Mouse (Mus musculus): ENCODE measurements around the gene Prss27.

Prss27 gene

DNA sequence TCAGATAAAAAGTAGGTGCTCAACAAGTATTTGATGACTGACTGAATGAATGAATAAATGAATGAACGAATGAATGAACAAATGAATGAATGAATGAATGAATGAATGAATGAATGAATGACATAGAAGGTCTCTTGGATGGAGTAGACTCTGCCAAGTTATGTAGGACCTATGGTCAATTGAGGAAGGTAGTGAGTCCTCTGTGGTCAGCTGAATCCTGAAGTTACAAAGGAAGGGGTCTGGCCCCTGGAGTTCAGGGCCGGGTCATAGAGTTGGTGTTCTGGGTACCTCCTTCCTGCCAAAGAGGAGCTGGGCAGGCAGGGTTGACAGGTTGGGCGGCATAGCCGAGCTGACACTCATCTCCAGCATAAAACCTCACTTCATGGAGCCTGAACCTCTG lies at the start of gene Prss27:
Gene Prss27, plus strand, starts transcription at position 301 of the 400 bp plus-strand sequence.
- in situ Hi-C loops (cut with MboI; ENCODE audit: low pct_unique_long_range_greater_than_20kb in 1 of 2, low sequenced_read_pairs in 2 of 2, unreplicated experiment in 1 of 2) = no loop called here

- in situ Hi-C loops (cut with MboI; ENCODE audit: low pct_unique_long_range_greater_than_20kb in 1 of 2, low sequenced_read_pairs in 2 of 2, unreplicated experiment in 1 of 2) = no loop called here
Measured at GRCm38 (mm10) chr17:23989802-23990201, 48.1 kb upstream of the Prss27 start.

DNA sequence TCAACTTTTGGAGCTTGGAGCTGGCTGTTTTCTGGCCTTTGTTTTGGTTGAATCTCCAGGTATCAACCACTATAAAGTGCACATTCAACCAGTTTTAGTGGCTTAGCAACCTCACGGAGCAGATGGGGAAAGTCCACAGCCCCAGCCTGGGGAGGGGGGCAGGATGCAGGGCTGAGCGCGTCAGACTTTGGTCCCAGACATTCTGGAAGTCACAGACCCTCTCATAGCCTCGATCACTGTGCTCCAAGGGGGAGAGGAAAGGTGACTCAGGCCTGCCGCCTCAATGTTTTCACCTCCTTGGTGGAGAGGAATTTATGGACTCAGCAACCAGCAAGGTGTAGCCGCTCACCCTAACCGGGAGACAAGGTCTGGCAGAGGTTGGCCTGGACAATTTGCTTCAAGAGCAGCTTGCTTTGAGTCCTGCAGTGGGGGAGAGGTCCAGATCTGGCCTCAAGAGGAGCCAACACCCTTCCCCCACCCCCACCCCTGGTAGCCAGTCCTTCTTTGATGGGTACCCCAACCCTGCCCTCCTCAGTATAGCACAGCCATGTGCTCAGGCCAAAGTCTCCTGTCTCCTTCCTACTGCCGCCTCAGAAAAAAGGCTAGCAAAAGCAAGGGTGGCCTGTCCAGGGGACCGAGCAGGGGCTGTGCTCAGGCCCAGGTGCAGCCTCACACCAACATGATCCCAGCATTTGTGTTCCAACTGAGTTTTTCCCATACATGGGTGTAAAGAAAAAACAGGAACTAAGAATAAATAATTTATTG lies 45.0 kb upstream of the Prss27 start:
- in situ Hi-C loops (cut with MboI; ENCODE audit: low pct_unique_long_range_greater_than_20kb in 1 of 2, low sequenced_read_pairs in 2 of 2, unreplicated experiment in 1 of 2) = no loop called here

DNA sequence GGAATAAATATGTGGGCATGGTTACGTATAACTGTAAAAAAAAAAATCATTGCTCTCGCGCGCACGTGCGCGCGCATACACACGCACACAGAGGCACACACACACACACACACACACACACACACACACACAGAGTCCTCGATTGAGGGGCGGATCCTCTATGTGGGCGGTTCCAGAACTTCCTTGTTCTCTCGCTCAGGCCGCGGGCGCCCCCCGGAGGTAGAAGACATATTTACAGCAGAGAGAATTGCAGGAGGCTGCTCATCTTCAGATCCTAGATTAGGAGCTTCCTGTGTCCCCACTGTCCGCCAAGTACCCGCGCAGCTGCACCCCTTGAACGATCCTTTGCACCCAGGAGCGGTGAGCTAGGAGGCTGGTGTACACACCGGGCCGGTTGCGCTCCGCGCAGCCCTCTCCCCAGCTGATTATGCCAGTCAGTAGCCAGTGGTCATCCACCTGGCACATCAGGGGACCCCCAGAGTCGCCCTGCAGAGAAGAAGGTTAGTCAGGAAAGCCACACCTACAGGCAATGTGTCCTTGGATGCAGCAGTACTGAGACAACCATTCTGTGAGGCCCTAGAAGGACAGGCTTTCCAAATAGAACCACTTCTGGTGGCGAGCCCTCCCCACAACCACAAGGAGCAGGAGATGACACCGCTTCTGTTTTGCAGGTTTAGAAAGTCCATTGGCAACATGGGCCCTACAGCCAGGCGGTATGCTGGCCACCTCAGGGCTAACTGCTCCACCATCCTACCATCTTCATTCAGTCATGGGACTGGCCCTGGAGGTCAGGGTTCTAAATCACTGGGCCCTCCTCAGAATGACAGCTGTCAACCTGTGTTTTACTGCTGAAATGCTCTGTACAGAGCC lies 44.1 kb upstream of the Prss27 start:
- in situ Hi-C loops (cut with MboI; ENCODE audit: low pct_unique_long_range_greater_than_20kb in 1 of 2, low sequenced_read_pairs in 2 of 2, unreplicated experiment in 1 of 2) = no loop called here

DNA sequence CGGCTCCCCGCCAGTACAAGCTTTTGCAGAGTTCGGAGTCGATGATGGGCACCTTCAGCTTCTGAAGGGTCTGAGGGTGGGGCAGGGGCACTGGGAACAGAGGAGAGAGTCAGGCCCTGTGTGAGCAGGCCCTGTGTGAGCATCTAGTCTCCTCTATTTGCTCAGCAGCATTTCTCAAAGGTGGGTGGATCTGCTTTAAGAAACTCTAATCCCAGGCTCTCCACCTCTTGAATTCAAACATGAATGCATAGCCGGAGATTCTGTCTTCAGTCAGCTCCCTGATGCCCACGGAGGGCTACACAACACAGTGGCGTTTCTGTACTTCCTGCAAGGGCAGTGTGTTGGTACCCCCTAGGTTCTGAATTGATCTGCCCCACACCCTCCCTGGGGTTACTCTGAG lies 43.3 kb upstream of the Prss27 start:
- in situ Hi-C loops (cut with MboI; ENCODE audit: low pct_unique_long_range_greater_than_20kb in 1 of 2, low sequenced_read_pairs in 2 of 2, unreplicated experiment in 1 of 2) = no loop called here

- in situ Hi-C loops (cut with MboI; ENCODE audit: low pct_unique_long_range_greater_than_20kb in 1 of 2, low sequenced_read_pairs in 2 of 2, unreplicated experiment in 1 of 2) = no loop called here
Measured at GRCm38 (mm10) chr17:23995421-23995820, 42.5 kb upstream of the Prss27 start.

DNA sequence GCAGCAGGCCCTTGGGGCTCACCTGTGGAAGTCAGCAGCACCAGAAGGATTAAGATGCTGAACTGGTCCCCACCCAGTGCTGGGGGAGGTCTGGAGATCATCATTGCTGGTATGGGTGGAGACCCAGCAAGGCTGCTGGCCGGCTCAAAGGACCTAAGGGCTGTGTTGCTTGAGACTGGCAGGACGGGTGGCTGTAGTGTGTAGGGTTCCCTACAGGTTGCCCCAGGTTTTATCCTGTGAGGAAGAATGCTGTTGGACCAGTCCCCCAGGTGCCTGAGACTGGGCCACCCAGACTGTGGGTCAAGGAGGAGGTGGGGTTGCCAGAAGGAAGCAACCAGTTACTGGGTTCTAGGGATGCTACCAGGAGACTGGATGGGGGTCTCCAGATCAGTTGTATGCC lies 40.0 kb upstream of the Prss27 start, which contains the start of gene Prss22:
Gene Prss22, minus strand, starts transcription at position 200 of the 400 bp plus-strand sequence.
- in situ Hi-C loops (cut with MboI; ENCODE audit: low pct_unique_long_range_greater_than_20kb in 1 of 2, low sequenced_read_pairs in 2 of 2, unreplicated experiment in 1 of 2) = no loop called here

- in situ Hi-C loops (cut with MboI; ENCODE audit: low pct_unique_long_range_greater_than_20kb in 1 of 2, low sequenced_read_pairs in 2 of 2, unreplicated experiment in 1 of 2) = no loop called here
Measured at GRCm38 (mm10) chr17:23998383-23998782, 39.6 kb upstream of the Prss27 start.

DNA sequence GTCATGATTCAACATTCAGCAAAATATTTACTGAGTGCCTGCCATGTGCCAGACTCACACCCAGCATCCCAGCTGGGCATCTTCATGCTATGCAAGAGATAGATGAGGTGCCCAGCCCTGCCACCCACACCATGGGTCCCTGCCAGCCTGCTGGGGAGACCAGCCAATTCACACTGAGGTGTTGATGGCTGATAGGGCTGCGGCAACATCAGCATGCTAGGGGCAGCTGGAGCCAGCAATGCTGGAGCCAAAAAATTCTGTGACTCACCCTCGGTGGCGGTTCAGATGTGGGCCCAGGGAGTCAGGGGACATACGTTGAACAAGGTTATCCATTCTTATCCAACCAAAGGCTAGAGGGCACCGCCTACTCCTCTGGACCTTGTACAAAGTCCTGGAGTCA lies 37.5 kb upstream of the Prss27 start:
- in situ Hi-C loops (cut with MboI; ENCODE audit: low pct_unique_long_range_greater_than_20kb in 1 of 2, low sequenced_read_pairs in 2 of 2, unreplicated experiment in 1 of 2) = no loop called here

DNA sequence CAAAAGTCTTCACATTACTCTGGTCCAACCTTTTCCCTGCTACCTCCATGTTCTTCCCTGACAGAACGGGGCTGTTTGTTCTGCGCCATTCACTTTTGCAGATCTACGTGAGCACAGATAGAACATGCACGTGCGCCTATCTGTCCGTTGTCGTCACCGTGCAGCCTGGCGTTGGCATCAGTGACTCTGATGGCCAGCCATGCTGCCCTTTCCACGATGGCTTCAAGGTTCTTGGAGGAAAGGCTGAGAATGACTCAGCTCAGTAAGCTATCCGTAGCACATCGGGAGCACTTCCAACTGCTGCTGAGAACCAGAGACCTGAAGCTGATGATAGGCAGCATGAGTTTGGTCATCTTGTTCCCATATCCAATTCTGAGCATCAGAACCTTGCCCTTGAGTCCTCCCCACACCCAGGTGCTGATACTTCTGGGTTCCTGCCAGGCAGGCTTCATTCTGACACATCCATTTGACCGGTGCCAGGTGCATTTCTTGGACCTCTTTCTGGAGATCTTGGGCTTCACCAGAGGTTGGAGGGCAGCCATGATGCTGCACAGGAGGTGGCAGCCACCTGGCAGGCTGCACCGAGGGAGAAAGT lies 33.8 kb upstream of the Prss27 start:
- in situ Hi-C loops (cut with MboI; ENCODE audit: low pct_unique_long_range_greater_than_20kb in 1 of 2, low sequenced_read_pairs in 2 of 2, unreplicated experiment in 1 of 2) = no loop called here

- in situ Hi-C loops (cut with MboI; ENCODE audit: low pct_unique_long_range_greater_than_20kb in 1 of 2, low sequenced_read_pairs in 2 of 2, unreplicated experiment in 1 of 2) = no loop called here
Measured at GRCm38 (mm10) chr17:24005049-24005448, 32.9 kb upstream of the Prss27 start.

DNA sequence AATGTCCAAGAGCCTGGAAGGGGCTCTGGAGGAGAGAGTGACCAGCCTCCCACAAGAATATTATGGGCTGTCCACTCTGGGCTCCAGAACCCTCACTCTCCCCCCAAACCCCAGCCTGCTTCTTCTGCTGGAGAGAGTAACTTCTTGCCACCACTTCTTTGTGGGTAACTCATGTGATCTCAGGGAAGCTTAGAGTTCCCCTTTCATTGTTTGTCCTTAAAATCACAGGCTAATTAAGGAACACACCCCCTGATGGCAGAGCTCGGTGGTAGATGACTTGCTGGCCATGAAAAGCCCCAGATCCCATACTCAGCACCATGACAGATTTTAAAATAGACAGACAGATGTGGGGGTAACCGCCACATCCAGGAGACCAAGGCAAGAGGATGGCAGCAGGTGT lies 31.0 kb upstream of the Prss27 start:
- in situ Hi-C loops (cut with MboI; ENCODE audit: low pct_unique_long_range_greater_than_20kb in 1 of 2, low sequenced_read_pairs in 2 of 2, unreplicated experiment in 1 of 2) = no loop called here

DNA sequence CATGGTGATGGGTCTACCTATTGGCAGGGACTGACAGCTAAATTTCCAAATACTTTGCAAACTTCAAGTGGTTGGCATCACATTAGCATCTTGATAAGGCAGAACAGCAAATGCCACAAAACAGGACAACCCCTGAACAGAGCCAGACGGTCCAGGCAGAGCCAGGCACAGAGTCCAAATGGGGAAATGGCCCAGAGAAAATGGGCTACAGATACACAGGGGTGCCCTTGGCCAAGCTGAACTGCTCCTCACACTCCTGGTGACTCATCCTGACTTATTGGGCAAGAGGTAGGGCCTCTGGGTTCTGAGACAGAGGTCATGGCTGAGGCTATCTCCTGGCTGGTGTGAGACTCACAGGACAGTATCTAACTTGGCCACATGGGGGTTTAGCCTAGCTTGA lies 30.6 kb upstream of the Prss27 start:
- in situ Hi-C loops (cut with MboI; ENCODE audit: low pct_unique_long_range_greater_than_20kb in 1 of 2, low sequenced_read_pairs in 2 of 2, unreplicated experiment in 1 of 2) = no loop called here

GRCm38 (mm10) chr17:24008105-24008504 lies 29.8 kb upstream of the Prss27 start:
- in situ Hi-C loops (cut with MboI; ENCODE audit: low pct_unique_long_range_greater_than_20kb in 1 of 2, low sequenced_read_pairs in 2 of 2, unreplicated experiment in 1 of 2) = no loop called here

DNA sequence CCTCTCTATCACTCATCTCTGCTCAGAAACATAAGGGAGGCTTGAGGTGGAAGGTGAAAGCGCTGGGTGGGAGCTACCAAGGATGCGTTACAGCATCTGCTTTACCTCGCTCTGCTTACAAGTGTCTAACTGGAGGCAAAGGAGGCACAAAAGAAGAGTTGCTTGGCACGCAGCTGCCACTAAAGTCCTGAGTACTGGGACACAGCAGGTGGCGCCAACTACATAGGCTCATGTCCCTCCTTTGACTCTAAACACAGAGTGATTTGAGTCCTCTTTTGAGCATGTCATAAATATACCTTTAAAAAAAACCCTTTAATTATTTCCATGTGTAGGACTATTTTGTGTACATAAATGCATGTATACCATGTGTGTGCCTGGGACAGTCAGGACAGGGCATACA lies 28.3 kb upstream of the Prss27 start:
- in situ Hi-C loops (cut with MboI; ENCODE audit: low pct_unique_long_range_greater_than_20kb in 1 of 2, low sequenced_read_pairs in 2 of 2, unreplicated experiment in 1 of 2) = no loop called here

GRCm38 (mm10) chr17:24012921-24013320 lies 25.0 kb upstream of the Prss27 start:
- in situ Hi-C loops (cut with MboI; ENCODE audit: low pct_unique_long_range_greater_than_20kb in 1 of 2, low sequenced_read_pairs in 2 of 2, unreplicated experiment in 1 of 2) = no loop called here

DNA sequence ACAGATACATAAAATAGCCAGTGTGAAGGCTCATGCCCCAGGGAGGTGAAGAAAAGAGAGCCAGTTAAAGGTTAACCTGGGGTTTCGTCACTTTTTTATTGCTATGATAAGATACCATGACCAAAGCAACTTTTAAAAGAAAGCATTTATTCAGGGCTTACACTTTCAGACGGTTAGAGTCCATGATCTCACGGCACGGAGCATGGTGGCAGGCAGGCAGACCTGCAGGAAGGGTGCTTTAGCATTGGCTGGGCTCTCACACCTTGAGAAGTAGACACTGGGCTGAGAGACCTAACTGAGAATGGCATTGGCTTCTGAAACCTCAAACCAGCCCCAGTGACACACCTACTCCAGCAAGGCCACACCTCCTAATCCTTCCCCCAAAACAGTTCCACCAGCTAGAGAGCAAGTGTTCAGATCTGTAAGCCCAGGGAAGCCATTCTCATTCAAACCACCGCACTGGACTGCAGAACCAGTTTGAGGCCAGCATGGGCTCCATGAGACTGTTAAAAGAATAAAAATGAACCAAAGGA lies 23.4 kb upstream of the Prss27 start:
- in situ Hi-C loops (cut with MboI; ENCODE audit: low pct_unique_long_range_greater_than_20kb in 1 of 2, low sequenced_read_pairs in 2 of 2, unreplicated experiment in 1 of 2) = no loop called here

DNA sequence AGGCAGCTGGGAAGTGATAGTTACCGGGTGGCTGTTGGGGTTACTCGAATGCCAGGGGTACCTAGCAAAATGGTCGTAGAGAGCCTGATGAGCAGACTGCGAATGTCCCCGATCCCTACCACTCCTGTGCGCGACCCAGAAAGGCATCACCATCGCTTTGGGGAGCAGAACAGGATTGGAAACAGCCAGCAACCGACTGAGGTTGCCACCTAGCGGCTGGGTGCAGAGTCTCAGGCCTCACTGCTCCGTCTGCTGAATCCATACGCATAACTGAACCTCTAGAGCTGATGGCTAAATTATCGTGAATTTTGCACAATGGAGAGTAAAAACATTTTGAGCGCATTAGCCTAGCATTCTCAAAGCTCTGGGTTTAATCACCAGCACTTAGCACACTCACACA lies 22.2 kb upstream of the Prss27 start:
- in situ Hi-C loops (cut with MboI; ENCODE audit: low pct_unique_long_range_greater_than_20kb in 1 of 2, low sequenced_read_pairs in 2 of 2, unreplicated experiment in 1 of 2) = no loop called here

- in situ Hi-C loops (cut with MboI; ENCODE audit: low pct_unique_long_range_greater_than_20kb in 1 of 2, low sequenced_read_pairs in 2 of 2, unreplicated experiment in 1 of 2) = no loop called here
Measured at GRCm38 (mm10) chr17:24020696-24021095, 17.2 kb upstream of the Prss27 start.
